Mouse (Mus musculus) bone marrow macrophage, adult 2 months (primary cell): ENCODE results near the gene Ppm1a.

Experiments
- CTCF ChIP-seq: IDR thresholded peaks from 2 replicates; pipeline ENCODE4 v1.5.1; 2012; ENCODE audit warnings: low read depth, mild to moderate bottlenecking, low read length, moderate library complexity
- POLR2A ChIP-seq: IDR thresholded peaks from 2 replicates; pipeline ENCODE4 v1.6.1; 2012; ENCODE audit warnings: mild to moderate bottlenecking, low read depth, low read length, borderline replicate concordance

DNA sequence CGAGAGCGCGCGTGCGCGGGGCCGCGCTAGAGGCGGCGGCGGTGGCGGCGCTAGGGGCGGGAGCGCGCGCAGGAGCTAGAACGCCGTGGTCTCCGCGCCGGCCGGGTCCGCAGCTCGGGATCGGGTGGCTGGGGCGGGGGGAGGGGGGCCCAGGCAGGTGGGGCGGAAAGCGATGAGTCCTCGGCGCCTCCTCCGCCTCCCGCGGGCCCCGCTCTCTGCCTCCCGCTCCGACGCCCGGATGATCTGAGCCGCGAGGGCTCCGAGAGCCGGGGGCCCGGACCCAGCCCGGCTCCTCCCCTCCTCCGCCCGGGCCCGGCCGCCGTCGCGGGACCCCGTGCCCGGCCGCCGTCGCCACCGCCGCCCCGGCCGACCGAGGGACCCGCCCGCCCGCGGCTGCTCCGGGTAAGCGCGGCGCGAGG is 4.0 kb downstream of the Ppm1a start:
- TF ChIP-seq POLR2A: no peak
- TF ChIP-seq CTCF: no peak
